Mouse (Mus musculus): ENCODE results near the gene Ankrd13b. TPM values are rescaled to one million over a fixed set of nuclear protein-coding genes. Genes with fewer than 3 reads are reported as not detected.

Gene Ankrd13b
- total RNA-seq, 2 experiments from 2014 or later: 3.8 TPM; not detected in 1

GRCm38 (mm10) chr11:77511336-77511735 is 21.9 kb upstream of the Ankrd13b start:
- no peak for ATAC-seq (replicated peaks; ENCODE audit: low FRiP score, poor library complexity, severe bottlenecking)

- ATAC-seq (replicated peaks; ENCODE audit: low FRiP score, poor library complexity, severe bottlenecking): peak; percentile 58
These were observed 18.9 kb upstream of the Ankrd13b start for GRCm38 (mm10) chr11:77508068-77509021.

GRCm38 (mm10) chr11:77507426-77507825 is 17.9 kb upstream of the Ankrd13b start:
- ATAC-seq (replicated peaks; ENCODE audit: low FRiP score, poor library complexity, severe bottlenecking): no peak

- no peak for ATAC-seq (replicated peaks; ENCODE audit: low FRiP score, poor library complexity, severe bottlenecking)
These were observed 17.5 kb upstream of the Ankrd13b start for GRCm38 (mm10) chr11:77506941-77507340.

GRCm38 (mm10) chr11:77506273-77506672 is 16.8 kb upstream of the Ankrd13b start:
- no peak for ATAC-seq (replicated peaks; ENCODE audit: low FRiP score, poor library complexity, severe bottlenecking)

GRCm38 (mm10) chr11:77505291-77505980 is 16.0 kb upstream of the Ankrd13b start:
- no peak for ATAC-seq (replicated peaks; ENCODE audit: low FRiP score, poor library complexity, severe bottlenecking)

- ATAC-seq (replicated peaks; ENCODE audit: low FRiP score, poor library complexity, severe bottlenecking): no peak
These were observed 14.9 kb upstream of the Ankrd13b start for GRCm38 (mm10) chr11:77504377-77504776.

- ATAC-seq (replicated peaks; ENCODE audit: low FRiP score, poor library complexity, severe bottlenecking): no peak
These were observed 14.0 kb upstream of the Ankrd13b start for GRCm38 (mm10) chr11:77503511-77503910.

- ATAC-seq (replicated peaks; ENCODE audit: low FRiP score, poor library complexity, severe bottlenecking): no peak
These were observed 13.0 kb upstream of the Ankrd13b start for GRCm38 (mm10) chr11:77502481-77502880.

GRCm38 (mm10) chr11:77501971-77502370 is 12.5 kb upstream of the Ankrd13b start:
- ATAC-seq (replicated peaks; ENCODE audit: low FRiP score, poor library complexity, severe bottlenecking): no peak

GRCm38 (mm10) chr11:77501392-77501791 is 11.9 kb upstream of the Ankrd13b start:
- ATAC-seq (replicated peaks; ENCODE audit: low FRiP score, poor library complexity, severe bottlenecking): peak; percentile 64

GRCm38 (mm10) chr11:77500361-77501325 is 11.2 kb upstream of the Ankrd13b start:
- no peak for ATAC-seq (replicated peaks; ENCODE audit: low FRiP score, poor library complexity, severe bottlenecking)

GRCm38 (mm10) chr11:77499354-77499753 is 9.9 kb upstream of the Ankrd13b start:
- ATAC-seq (replicated peaks; ENCODE audit: low FRiP score, poor library complexity, severe bottlenecking): no peak

GRCm38 (mm10) chr11:77498261-77499139 is 9.0 kb upstream of the Ankrd13b start:
- ATAC-seq (replicated peaks; ENCODE audit: low FRiP score, poor library complexity, severe bottlenecking): no peak

GRCm38 (mm10) chr11:77497851-77498250 is 8.4 kb upstream of the Ankrd13b start:
- ATAC-seq (replicated peaks; ENCODE audit: low FRiP score, poor library complexity, severe bottlenecking): no peak

GRCm38 (mm10) chr11:77497341-77497756 is 7.9 kb upstream of the Ankrd13b start:
- ATAC-seq (replicated peaks; ENCODE audit: low FRiP score, poor library complexity, severe bottlenecking): no peak

- no peak for ATAC-seq (replicated peaks; ENCODE audit: low FRiP score, poor library complexity, severe bottlenecking)
These were observed 6.0 kb upstream of the Ankrd13b start for GRCm38 (mm10) chr11:77495507-77495906.

- no peak for ATAC-seq (replicated peaks; ENCODE audit: low FRiP score, poor library complexity, severe bottlenecking)
These were observed 5.3 kb upstream of the Ankrd13b start for GRCm38 (mm10) chr11:77494782-77495181.

GRCm38 (mm10) chr11:77494344-77494676 is 4.8 kb upstream of the Ankrd13b start:
- ATAC-seq (replicated peaks; ENCODE audit: low FRiP score, poor library complexity, severe bottlenecking): no peak

All from erythroid progenitor cell, adult 5-6 weeks (primary cell).